Mouse (Mus musculus): ENCODE measurements around the gene Drg1.
A peak's percentile ranks its signal among the peaks of the same experiment; 100 is the strongest.
"Not testable (repeated sequence)": the region's sequence is repeated elsewhere in the genome, so short reads cannot be mapped to it uniquely, and the experiment has no call there.

Gene Drg1

GRCm38 (mm10) chr11:3165210-3165782 lies 100.9 kb downstream of the Drg1 start:
- DNase-seq: not testable (repeated sequence)

- not testable (repeated sequence) for DNase-seq
Measured at GRCm38 (mm10) chr11:3163661-3164060, 102.6 kb downstream of the Drg1 start.

DNA sequence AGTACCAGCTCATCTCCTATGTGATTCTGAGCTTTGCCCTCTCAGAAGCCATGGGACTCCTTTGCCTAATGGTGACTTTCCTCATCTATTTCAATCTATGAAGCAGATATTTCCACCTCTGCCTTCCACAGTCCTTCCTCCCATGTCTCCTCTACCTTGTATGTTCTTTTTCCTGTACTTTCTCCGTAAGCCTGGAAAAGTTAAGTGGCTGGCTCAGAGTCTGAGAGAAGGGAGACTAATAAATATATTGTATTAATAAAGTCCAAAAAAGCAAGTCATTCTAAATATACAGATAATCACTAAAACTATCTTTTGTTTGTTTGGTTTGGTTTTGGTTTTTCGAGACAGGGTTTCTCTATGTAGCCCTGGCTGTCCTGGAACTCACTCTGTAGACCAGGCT lies 103.1 kb downstream of the Drg1 start:
- peak; percentile 93 for DNase-seq

GRCm38 (mm10) chr11:3162236-3162897 lies 103.8 kb downstream of the Drg1 start:
- DNase-seq: peak; percentile 99

DNA sequence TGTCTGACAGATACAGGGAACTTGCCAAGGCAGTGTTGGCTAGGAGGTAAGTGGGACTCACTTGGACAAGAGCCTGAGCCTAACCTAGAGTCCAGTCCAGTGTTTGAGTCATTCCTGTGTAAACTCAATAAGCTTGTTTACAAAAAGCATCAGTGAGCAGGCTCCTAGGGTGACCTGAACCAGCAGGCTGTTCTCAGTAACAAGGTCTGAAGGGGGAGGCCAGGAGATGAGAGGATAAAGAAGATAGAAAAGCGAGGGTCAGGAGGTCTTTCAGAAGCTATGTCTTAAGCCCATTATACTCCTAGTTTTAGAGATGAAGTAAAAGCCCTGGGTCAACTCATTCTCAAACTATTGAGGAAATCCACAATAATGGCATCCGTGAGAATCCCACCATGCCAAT lies 104.8 kb downstream of the Drg1 start:
- DNase-seq: peak; percentile 98

GRCm38 (mm10) chr11:3158800-3159199 lies 107.4 kb downstream of the Drg1 start:
- not testable (repeated sequence) for DNase-seq

DNA sequence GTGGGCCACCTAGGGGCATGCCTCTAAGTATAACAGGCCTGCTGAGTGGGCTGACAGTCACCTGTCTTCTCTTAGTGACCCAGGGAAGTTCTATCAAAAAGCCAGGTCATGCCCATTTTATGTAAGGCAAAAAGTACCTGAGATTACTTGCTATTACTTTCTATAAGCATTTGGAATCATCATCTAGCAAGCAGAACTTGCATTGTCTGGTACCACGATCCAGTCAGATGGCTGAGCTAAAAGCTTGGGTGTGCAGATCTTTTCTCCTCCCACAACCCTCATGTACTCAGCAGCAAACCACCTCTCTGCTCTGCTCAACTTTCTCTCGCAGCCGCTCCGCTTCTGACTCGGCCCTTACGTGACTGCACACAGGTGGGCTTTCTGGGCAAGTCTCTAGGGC lies 108.2 kb downstream of the Drg1 start:
- peak; percentile 92 for DNase-seq

DNA sequence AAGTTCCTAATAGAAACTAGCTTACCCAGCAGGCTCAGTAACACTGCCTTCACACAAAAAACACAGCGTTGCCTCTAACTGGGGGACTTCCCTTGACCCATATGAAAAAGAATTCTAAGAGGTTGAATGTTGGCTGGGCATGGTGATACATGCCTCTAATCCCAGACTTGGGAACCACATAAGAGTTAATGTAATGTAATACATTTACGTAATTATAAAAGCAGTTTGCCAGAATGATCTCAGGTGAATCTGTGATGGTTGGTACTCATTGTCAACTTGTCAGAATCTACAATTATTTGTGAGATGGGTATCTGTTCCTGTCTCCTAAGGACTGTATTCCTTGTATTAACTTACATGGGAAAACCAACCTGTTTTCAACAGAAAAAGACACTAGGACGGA lies 109.2 kb downstream of the Drg1 start:
- DNase-seq: peak; percentile 93

GRCm38 (mm10) chr11:3153666-3154397 lies 112.4 kb downstream of the Drg1 start:
- DNase-seq: peak; percentile 99

GRCm38 (mm10) chr11:3151358-3151757 lies 114.9 kb downstream of the Drg1 start:
- DNase-seq: peak; percentile 97

- not testable (repeated sequence) for DNase-seq
Measured at GRCm38 (mm10) chr11:3150677-3151003, 115.6 kb downstream of the Drg1 start.

DNA sequence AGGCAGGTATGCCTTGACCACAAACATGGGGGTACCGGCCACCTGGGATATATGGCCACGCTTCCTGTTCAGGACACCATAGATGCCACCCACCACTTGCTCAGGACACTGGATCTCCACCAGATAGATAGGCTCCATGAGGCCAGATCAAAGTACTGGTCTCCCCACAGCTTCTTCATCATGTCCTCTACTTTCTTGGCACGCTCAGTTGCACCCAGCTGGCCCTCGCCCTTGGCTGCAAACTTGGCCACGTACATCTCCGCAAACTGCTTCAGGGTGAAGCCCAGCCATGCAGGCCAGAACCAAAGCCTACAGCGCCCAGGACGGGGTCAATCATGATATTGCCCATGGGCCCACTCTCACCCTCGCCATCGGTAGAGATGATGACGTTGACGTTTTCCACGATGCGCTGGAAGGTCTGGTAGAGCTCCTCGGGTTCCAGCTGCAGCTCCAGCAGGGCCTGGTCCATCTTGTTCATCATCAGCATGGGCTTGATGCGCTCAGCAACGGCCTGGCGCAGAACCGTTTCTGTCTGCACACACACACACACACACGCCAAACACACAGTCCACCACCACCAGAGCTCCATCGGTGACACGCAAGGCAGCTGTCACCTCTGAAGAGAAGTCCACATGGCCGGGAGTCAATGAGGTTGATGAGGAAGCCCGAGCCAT lies 116.1 kb downstream of the Drg1 start:
- peak; percentile 97 for DNase-seq

GRCm38 (mm10) chr11:3149471-3149870 lies 116.7 kb downstream of the Drg1 start:
- peak; percentile 91 for DNase-seq

DNA sequence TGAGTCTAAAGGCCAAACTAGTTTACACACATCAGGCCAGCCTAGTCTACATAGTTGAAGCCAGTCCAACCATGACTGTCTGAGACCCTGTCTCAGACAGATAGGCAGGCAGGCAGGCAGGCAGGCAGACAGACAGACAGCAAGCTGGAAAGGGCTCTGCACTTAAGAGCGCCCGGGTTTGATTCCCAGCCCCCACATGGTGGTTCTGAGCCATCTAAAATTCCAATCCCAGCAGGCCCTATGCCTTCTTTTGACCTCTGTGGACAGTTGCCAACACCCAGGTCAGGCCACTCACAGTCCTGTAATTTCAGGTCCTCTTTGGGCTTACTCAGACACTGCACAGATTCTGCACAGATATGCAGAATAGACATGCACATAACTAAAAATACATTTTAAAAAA lies 119.4 kb downstream of the Drg1 start:
- not testable (repeated sequence) for DNase-seq

- not testable (repeated sequence) for DNase-seq
Measured at GRCm38 (mm10) chr11:3145359-3146165, 120.7 kb downstream of the Drg1 start.

- not testable (repeated sequence) for DNase-seq
Measured at GRCm38 (mm10) chr11:3143984-3144383, 122.2 kb downstream of the Drg1 start.

DNA sequence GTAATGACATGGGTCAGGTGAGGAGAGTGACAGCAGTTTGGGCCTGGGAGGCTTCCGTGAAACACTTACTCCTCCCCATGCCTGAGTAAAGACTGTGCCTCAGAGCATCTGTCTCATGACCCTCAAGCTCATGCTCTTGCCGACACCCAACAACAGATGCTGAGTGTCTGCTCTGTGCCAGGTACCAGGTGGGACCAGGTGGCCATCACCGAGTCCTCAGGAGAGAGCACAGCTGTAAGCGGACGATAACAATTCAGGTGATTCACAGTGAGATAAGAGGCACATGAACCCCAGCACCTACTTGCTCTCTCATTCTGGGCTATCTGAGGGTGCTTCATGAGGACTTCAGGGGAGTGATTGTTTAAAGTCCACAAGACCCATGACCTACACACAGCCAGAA lies 123.8 kb downstream of the Drg1 start:
- peak; percentile 99 for DNase-seq

DNA sequence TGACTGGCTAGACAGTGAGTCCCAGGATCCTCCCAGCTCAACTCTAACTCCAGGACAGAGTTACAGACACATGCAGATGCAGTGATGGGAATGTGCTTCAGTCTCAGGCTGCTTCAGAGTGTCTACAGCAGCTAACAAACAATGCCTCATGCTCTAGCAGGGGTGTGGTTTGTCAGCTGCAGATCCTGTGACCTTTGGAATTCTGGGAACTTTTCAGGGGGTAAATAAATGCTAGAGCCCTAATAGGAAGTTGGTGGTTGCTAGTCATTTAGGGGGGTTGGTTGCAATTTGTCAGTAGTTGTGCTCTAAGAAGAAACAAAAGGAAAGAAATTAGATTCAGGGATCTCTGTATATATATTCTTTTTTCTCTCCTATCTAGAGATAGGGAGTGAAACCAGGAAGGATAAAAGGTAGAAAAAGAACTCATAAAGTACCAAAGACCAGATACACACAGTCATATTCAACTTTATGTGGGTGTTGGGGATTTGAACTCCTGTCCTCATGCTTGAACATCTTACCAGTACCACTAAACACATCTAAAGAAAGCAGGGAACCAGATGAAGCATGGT lies 125.2 kb downstream of the Drg1 start:
- peak; percentile 60 for DNase-seq

- peak; percentile 98 for DNase-seq
Measured at GRCm38 (mm10) chr11:3138323-3138722, 127.9 kb downstream of the Drg1 start.

Measured in heart, adult 11 months (tissue).